Mouse (Mus musculus): Measurements from ENCODE around the gene Srgap3. TPM values are rescaled to one million over a fixed set of nuclear protein-coding genes. Genes with fewer than 3 reads are reported as not detected.

The Srgap3 gene
- total RNA-seq, 2 experiments from 2014 or later = 0.88 to 4.0 TPM

DNA sequence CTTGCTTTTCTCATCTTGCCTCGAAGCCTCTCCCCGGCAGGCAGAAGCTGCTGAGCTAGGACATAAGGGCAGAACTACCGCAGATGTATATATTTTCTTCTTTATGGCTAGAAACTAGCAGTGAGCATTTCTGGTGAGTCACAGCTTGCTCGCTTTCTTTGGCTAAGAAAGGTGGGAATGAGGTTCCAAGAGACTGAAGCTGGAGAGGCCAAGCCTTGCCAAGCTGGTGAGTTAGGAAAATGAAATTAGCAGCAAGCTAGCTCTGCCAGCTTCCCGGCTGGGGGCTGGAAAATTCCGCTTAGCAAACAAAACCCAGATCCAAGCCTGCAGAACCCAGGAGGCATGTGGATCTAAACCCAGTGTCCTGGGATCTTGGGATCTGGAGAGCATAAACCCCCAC, 124.0 kb downstream of the Srgap3 start:
- no peak for ATAC-seq (replicated peaks; ENCODE audit: poor library complexity, severe bottlenecking)

DNA sequence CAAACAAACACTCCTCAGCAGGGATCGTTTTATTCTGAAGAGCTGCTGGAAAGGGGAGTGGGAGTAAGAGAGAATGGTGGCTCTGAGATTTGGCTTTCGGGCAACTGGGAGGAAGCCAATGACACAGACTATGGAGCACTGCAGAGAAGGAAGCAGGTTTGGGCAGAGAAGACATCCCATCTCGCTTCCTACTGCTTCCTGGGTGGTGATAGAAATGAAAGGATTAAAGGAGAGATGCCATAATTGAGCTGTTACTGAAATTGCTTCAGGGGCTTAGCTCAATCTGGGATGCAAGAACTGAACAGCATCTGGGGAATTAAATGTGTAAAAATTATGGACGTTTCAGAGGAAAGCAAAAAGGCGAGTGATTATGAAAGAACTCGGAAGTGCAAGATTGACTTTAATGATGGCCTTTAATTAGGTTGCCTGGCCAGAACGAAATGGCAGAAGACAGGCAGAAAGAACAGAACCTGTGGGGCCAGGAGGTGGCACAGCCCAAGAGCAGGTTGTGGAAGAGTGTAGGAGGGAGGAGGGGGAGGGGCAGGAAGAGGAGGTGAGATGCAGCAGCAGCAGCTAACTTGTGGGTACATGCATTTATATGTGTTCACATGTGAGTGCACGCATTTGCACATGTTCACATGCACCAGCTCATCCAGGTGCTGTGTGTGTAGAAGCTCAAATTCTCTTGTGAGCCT, 126.6 kb downstream of the Srgap3 start:
- ATAC-seq (replicated peaks; ENCODE audit: poor library complexity, severe bottlenecking) = no peak

DNA sequence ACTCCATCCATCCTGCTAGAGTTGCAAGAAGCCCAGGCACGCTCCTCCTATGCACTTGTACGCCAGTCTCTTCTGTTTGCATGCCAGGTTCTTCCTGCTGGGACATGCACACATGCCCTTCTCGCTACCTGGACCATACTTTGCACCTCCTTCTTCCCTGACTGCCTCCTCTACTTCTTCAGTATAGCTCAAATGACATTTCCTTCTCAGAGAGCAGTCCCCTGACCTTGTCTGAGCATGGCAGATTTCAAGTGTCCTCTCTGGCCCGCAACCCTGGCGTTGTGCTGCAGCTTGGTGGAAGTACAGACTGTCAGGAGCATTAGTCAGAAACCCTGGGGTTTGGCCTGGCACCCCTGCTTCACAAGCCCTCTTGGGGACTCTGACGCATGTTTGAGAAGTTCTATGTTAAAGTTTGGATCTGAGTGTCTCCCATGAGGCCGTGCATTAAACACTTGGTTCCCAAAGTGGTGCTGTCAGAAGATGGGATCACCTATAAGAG, 128.6 kb downstream of the Srgap3 start:
- no peak for ATAC-seq (replicated peaks; ENCODE audit: poor library complexity, severe bottlenecking)

DNA sequence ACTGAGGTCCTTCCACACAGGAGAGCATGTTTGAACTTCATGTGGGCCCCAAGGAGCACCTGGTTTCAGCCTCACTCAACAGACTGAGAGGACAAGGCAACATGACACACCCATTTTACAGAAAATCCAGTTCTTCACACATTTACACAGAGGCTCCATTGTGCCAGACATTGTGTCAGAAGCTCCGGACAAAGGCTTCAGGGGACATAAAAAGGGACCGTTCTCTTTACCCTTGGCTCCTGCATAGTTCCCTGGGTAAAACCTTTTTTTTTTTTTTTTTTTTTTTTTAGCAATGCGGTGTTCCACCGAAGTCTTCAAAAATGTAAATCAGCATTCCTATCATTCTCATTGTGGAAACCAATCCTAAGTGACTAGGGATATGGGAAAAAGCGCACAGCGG, 131.5 kb downstream of the Srgap3 start:
- ATAC-seq (replicated peaks; ENCODE audit: poor library complexity, severe bottlenecking) = no peak

DNA sequence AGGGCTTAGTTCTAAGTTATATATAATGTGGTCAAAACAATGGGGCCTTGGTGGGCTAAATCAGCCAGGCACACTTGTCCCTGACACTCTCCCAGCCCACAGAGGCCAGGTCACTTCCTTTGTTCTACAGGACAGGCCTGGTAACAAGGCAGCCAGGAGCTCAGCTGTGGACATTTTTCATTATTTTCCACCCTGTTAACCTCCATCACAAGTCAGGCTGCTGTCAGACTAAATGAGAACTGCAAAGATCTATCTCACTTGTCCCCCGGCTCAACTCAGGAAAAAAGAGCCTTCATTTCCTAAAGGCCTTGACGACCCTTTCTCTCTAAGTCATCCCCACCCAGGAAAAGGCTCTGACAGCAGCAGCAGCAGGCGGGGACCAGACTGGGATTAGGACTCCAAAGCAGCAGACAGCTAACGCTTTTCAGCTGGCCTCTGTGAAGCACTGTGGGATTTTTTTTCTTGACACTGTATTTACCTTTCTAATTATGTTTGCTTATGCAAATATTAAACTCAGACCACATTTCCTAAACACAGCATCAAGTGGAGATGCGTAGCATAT, 132.5 kb downstream of the Srgap3 start:
- no peak for ATAC-seq (replicated peaks; ENCODE audit: poor library complexity, severe bottlenecking)

DNA sequence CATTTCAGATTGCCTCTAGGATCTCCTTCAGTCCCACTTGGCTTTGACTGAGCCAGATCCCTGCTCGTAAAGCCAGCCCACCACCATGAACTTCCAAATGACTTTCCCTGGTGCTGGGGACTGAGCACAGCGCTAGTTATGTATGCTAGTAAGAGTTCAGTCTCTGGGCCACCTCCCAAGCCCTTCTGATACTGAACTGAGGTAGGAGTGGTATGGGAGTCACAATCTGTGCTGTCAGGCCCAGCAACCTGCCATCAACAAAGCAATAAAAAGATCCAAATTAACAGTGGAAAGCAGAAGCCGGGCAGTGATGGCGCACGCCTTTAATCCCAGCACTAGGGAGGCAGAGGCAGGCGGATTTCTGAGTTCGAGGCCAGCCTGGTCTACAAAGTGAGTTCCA, 134.2 kb downstream of the Srgap3 start:
- ATAC-seq (replicated peaks; ENCODE audit: poor library complexity, severe bottlenecking) = no peak

DNA sequence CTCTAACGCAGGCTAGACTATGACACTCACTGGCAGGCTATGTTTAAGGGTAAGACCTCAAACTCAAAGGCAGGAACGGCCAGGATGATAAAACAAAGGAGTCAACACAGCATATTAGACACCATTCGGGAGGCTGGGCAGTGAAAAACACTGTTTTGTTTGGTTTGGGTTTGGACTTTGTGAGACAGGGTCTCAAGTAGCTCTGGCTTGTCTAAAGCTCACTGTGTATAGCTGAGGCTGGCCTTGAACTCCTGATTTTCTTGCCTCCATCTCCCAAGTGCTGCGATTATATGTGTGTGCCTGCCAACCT, 136.6 kb downstream of the Srgap3 start:
- ATAC-seq (replicated peaks; ENCODE audit: poor library complexity, severe bottlenecking) = no peak

DNA sequence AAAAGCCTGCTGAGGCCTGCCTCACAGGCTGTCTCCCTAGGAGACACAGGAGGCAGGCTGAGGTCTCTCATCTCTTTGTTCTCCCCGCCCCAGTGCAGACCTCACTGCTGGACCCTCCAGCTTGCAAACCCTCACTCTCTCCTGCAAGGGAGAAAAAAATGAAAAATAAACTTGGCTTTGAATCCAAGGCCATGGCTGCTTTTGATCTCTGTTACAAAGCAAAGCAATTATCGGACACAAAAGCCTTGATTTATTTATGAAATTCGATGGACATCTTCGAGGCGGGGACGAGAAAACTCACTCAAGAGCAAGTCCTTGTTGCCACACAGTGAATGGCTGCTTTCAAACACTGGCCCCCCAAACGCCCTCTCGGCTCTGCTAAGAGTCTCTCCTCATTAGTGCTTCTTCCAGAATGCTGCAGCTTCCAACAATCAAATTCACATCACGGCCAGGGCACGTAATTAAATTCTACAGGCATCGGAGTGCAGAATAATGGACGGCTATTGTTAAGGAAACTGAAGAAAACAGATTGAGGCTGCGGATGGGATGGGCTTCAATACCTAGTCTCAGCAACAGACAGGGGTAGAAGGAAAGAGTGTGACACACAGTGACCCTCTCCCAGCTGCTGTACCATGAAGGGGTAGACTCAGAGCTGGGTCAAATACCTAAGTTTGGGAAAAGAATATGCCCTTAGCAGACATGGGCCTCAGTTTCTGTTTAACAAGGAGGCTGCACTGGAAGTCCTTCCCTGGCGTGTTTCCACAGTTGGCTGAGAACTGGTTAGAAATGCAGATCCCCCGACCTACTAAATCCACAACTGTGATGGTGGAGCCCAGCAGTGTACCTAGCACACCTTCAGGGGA, 137.2 kb downstream of the Srgap3 start:
- ATAC-seq (replicated peaks; ENCODE audit: poor library complexity, severe bottlenecking) = no peak

DNA sequence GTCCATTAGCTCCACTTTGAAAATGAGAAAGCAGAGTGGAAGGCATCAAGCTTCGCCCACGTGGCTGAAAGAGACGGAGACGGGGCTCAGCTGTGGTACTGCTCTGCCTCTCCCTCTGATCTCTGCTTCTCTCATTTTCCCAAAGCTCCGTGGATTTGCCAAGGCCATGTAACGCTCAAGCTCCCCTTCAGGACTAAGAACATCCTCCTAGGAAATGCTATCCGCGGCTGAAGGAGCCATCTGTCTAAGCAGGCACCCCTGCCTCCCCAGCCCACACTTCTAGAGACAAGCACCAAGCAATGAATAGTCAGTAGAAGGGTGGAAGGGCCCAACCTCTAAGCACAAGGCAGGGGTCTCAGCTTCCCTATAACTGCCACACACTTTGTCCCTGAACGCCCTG, 138.3 kb downstream of the Srgap3 start:
- no peak for ATAC-seq (replicated peaks; ENCODE audit: poor library complexity, severe bottlenecking)

DNA sequence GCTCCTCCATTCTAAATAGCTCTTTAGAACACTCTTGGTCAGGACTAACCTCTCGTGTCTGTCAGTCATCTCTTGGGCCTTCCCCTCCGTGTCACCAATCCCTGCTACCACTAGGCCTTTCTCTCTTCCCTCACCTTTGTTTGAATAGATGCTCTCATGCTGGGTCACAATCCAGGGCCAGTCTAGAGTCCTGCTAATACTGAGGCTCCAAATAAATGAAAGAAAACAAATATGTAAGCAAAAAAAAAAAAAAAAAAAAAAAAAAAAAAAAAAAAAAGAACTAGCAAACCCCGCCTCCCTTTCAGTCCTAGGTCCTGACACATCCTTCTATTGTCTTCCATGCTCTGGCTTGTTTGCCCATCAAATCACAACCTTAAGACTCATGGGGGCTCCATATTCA, 145.1 kb downstream of the Srgap3 start:
- no peak for ATAC-seq (replicated peaks; ENCODE audit: poor library complexity, severe bottlenecking)

DNA sequence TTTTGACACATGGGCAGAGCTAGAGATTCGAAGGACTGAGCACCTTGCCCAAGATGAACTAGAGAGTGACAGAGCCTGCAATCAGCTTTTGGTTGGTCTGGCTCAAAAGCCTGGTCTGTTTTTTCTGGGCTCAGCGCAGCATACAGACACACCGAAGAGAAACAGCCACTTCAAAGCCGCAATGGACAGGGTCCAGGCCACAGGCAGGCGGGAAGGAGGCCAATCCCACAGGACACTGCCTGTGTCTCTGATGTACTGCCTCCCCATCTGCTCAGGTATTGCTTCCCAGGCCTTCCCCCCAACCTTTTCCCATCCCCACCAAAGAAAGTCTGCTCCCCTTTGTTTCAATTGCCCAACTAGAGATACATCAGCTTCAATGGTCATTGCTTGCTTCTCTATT, 148.7 kb downstream of the Srgap3 start:
- no peak for ATAC-seq (replicated peaks; ENCODE audit: poor library complexity, severe bottlenecking)

DNA sequence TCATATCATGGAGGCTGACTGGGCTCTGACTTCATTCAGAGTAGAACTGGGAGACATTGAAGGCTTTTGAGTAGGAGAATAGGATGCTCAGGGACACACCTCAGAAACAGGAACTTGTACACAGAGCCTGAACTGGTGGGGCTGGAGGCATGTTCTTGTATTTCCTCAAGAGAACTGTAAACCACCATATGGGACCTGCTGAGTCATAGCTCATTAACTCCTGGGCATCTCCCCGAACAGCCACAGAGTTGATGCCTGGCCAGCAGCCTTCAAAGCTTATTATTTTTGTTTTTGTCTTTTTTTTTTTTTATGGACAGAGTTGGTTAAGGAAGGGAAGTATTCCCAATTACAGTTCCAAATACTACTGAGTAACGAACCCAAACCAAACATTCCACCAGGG, 150.5 kb downstream of the Srgap3 start:
- peak; percentile 95 for ATAC-seq (replicated peaks; ENCODE audit: poor library complexity, severe bottlenecking)

DNA sequence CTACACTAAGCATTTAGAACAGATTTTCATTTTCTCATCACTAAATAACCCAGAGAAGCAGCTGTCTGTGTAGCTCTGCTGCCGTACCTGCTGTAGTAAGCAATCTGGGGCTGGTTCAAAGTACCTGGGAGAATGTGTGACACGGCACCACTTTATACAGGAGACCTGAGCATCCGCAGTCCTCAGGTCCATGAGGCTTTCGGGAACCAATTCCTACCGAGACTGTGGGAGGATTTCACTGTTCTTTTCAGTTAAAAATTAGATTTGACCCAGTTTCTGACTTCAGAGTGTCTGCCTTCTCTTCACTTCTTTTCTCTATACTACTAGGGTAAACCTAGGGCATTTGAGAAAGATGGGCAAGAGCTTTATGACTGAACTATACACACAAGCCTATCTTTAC, 153.2 kb downstream of the Srgap3 start:
- no peak for ATAC-seq (replicated peaks; ENCODE audit: poor library complexity, severe bottlenecking)

DNA sequence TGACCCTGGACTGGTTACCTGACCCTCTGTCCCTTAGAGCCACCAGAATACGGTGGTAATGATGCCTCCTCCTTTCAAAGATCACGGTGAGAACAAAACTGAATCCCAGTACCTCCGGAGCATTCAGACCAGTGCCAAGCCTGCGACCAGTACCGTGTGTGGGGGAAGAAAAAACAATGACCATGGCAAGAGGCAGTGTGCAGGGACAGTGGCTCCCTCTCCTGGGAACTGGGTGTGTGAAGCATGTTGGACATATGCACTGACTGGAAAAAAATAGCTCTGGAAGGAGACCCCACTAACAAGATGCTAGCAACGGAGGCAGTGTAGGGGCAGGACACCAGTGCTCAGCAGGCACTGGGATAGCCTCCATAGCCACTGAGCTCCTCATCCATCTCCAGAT, 157.2 kb downstream of the Srgap3 start:
- no peak for ATAC-seq (replicated peaks; ENCODE audit: poor library complexity, severe bottlenecking)

DNA sequence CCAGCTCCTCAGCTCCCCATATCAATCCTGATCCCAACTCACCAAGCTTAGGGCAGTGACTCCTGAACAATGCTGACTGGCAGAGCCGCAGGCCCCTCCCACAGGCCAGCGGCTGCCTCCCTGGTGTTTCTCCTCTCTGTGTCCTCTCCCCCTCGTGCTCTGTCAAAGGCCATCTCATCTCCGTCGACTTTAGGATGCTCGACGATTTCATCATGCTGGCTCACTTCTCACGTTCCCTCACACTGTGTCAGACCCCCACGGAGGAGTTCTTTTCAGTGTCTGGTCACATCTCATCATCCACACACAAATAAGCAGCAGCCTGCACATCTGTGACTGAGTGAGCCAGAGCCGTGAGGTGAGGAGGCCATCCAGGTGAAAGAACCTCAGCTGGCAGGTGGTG, 158.4 kb downstream of the Srgap3 start:
- ATAC-seq (replicated peaks; ENCODE audit: poor library complexity, severe bottlenecking) = no peak

DNA sequence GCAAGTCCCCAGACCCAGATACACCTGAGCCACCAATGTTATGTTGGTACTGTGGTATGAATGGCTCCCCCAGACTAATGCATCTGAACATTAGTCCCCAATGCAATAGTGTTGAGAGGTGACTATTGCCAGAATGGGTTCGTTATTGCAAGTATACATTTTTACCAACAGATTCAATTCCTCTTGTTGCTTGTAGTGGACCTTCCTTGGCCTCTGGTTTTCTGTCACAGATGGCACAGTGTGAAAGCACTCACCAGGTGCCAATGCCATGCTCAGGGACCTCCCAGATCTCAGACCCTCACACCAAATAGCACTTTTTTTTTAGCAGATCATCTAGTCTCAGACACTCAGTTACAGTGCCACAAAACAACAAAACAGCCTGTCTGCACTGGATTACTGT, 158.9 kb downstream of the Srgap3 start:
- no peak for ATAC-seq (replicated peaks; ENCODE audit: poor library complexity, severe bottlenecking)

DNA sequence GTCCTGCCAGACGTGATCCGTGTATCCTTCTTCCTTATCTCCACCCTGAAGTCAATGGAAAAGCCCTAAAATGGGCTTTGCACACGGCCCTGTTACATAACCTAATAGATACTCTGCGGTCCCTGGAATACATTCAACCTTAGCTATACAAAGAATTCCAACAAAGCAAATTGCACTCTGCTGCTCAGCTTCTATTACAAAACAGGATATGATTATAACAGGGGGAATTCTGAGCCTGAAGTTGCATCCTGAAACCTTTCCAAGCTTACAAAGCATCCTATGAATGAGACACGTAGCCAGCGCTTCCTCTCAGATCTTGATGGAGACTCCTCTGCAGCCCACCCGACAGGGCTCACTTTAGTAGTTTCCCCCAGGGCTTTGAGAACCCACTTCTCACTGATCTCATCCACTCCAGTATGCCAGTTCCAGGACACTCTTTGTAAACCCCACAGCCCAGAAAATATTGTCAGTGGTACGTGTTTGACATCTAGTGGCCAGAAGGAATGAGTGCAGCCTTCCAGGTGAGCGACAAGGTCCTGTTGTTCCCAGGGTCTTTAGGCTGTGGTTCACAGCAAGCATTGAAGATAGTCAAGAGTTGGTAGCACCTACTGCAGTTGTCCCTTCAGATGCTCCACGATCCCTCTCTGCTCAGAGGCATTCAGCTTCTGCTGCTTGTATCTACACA, 165.5 kb downstream of the Srgap3 start:
- peak; percentile 40; the same call in 1 of the 2 replicates for ATAC-seq (replicated peaks; ENCODE audit: poor library complexity, severe bottlenecking)

DNA sequence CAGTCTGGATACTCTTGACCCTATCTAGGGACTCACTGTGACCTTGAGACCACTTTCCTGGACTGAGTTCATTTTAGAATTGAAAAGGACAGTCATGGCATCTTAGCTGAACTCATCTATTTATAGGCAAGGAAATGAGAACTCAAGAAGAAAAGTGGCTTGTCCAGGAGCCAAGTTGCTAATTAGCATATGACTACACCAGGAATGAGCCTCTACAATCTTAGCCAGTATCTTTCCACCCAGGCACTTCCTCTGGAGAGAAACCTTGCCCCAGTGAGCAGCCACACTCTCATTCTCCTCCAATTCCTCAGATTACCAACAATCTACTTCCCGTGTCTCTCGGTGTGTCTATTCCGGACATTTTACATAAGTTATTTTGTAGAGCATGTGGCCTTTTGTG, 168.9 kb downstream of the Srgap3 start:
- no peak; the same call in 1 of the 2 replicates for ATAC-seq (replicated peaks; ENCODE audit: poor library complexity, severe bottlenecking)

DNA sequence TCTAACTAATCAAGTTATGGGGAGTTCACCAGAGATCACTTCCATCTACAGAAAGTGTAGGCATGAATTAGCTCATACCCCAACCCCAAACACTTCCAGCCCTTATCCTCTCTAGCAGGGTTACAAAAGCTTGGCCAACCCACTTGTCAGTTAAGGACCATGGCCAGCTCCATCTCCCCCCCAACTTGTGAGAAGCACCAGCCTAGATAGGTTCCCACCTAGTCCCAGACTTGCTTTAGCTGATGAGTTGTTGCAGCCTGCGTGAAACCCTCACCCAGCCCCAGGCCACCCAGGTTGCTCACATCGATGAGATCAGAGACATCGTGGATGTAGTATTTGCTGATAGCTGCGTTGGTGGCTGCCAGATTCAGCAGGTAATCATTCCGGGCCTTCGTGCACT, 170.3 kb downstream of the Srgap3 start:
- no peak for ATAC-seq (replicated peaks; ENCODE audit: poor library complexity, severe bottlenecking)

DNA sequence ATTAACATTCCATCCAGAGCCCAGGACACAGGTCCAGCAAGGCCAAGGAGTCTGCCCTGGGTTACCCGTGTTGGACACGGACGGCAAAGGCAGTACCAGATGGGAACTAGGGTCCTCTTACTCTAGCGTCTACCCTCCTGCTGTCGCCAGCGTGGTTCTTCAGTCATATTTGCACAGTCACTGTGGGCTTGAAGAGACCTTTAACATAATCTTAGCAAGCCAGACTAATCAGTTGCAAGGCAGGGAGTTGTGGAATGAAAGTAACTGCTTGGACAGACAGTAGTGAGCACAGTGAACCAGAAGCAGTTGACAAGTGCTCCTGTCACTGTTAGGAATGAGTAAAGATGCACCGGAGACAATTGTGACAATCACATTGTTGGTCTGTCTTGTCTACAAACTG, 173.3 kb downstream of the Srgap3 start:
- no peak for ATAC-seq (replicated peaks; ENCODE audit: poor library complexity, severe bottlenecking)

DNA sequence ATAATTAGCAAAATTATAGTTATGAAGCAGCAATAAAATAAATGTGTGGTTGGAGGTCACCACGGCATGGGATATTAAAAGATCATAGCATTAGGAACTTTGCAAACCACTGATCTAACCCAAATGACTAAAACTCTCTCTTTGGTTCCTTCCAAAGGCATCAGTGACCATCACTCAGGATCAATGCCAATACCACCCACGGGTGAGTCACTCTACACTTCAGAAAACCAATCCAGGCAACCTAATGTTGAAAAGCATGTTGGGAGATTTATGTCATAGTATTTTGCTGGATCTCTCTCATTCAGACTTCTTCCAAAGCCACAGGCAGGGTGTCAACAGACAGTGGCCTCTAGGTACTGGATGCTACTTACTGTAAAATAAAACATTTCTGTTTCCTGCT, 176.1 kb downstream of the Srgap3 start:
- ATAC-seq (replicated peaks; ENCODE audit: poor library complexity, severe bottlenecking) = no peak

All from granulocyte monocyte progenitor cell, adult 5-6 weeks (primary cell).